Mouse (Mus musculus): ENCODE measurements at regions not wholly inside any gene's neighbourhood (a gene's known extent, or its start where the extent isn't known, plus 50 kb on each side); places are given as distances from the start of the nearest gene placed in this dataset.

DNA sequence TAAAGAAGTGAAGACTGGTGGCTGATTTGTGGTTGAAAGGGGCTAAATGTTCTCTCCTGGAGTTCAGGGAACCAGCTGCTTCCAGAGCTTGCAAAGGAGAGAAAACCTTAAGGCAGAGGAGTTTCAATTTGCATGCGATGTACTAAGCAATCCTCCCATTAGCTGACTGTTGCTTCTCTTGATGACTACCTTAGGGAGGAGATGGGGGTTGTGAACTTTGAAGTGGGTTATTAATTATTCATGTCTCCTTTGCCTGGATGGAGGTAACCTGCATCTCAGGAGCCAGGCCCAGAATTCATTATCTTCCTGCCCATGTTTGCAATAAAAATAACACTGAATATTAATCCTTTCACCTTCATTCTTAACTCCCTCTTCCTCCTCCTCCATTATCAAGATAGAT, 552.0 kb upstream of the Sel1l start:
- no peak for TF ChIP-seq POLR2A (IDR thresholded peaks at IDR 0.05; ENCODE audit: low read depth, low read length)
- no peak for TF ChIP-seq CTCF (IDR thresholded peaks at IDR 0.05; ENCODE audit: extremely low read depth, insufficient read length, insufficient replicate concordance, low read depth, low read length)
- H3K4me1 ChIP-seq (ENCODE audit: control insufficient read depth, insufficient read depth, insufficient read length, low read length): no peaks in the 10 kb centered on the region
- WGBS: 63% methylated on average over 1 of the region's 1 CpGs
- H3K27me3 ChIP-seq (ENCODE audit: control insufficient read depth, insufficient read depth, low read length): no peaks in the 10 kb centered on the region
- H3K4me3 ChIP-seq (ENCODE audit: low read depth, low read length): no peak overlapping the region
- H3K27ac ChIP-seq (ENCODE audit: insufficient read depth, low read depth, low read length): no peak overlapping the region
- H3K36me3 ChIP-seq (ENCODE audit: control insufficient read depth, insufficient read depth, low read length): no peaks in the 10 kb centered on the region

DNA sequence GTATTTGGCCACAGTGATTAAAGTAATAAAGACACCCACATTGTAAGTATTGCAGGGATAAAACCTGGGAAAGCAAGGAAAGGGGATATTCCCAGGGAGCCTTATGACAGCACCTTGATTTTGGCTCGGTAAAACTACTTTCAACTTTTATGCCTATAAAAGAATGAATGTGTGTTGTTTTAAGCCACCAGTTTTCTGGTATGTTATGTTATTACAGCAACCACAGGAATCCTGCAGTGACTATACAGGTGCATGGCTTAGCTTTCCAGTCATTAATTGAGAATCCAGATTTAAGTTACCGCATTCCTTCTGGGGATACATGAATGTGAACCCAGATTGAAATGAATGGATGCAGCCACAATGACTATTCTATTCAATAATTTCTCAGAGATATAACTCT, 537.2 kb upstream of the Sel1l start:
- Histone ChIP-seq H3K27me3 (ENCODE audit: control insufficient read depth, insufficient read depth, low read length) (no peaks in the 10 kb centered on the region), H3K4me3 (ENCODE audit: low read depth, low read length) (no peak overlapping the region), H3K36me3 (ENCODE audit: control insufficient read depth, insufficient read depth, low read length) (no peaks in the 10 kb centered on the region), H3K4me1 (ENCODE audit: control insufficient read depth, insufficient read depth, insufficient read length, low read length) (no peaks in the 10 kb centered on the region), H3K27ac (ENCODE audit: insufficient read depth, low read depth, low read length) (no peak overlapping the region)
- 98% methylated on average over 2 of the region's 2 CpGs for WGBS
- TF ChIP-seq CTCF (IDR thresholded peaks at IDR 0.05; ENCODE audit: extremely low read depth, insufficient read length, insufficient replicate concordance, low read depth, low read length): no peak
- TF ChIP-seq POLR2A (IDR thresholded peaks at IDR 0.05; ENCODE audit: low read depth, low read length): no peak

DNA sequence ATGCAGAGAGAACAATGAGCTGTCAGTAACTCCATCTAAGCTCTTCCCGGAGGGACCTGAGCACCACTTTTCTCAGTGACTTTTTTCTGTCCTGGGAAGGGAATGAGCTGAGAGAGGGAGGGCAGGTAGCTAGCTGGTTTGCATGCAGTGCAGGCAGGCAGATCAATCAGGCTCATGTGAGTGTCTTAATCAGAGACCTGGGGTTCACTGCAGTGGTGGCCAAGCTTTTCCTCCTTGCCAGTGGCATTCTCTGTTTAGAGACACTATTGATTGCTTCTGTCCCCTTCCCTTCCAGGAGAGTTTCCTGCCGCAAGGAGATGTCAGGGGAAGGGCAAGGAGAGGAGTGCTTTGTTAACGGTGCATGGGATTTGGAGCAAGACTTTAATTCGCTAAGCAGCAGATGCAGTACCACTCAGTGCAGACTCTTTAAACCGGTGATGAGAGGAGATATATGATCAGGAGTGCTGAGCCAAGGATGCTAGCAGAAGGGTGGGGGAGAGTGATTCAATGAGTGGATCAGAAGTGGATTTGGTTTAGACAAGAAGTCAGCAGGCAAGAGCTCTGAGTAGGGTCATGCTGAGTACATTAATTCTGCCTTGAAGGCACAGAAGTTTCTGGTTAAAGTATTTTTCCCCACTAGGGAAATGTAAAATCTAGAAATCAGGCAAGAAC, 535.4 kb upstream of the Sel1l start:
- no peak overlapping the region for H3K4me3 ChIP-seq (ENCODE audit: low read depth, low read length)
- no peaks in the 10 kb centered on the region for H3K27me3 ChIP-seq (ENCODE audit: control insufficient read depth, insufficient read depth, low read length)
- H3K27ac ChIP-seq (ENCODE audit: insufficient read depth, low read depth, low read length): no peak overlapping the region
- H3K36me3 ChIP-seq (ENCODE audit: control insufficient read depth, insufficient read depth, low read length): no peaks in the 10 kb centered on the region
- no peak for TF ChIP-seq CTCF (IDR thresholded peaks at IDR 0.05; ENCODE audit: extremely low read depth, insufficient read length, insufficient replicate concordance, low read depth, low read length)
- no peak for TF ChIP-seq POLR2A (IDR thresholded peaks at IDR 0.05; ENCODE audit: low read depth, low read length)
- H3K4me1 ChIP-seq (ENCODE audit: control insufficient read depth, insufficient read depth, insufficient read length, low read length): no peaks in the 10 kb centered on the region
- WGBS: 20% methylated on average over 5 of the region's 5 CpGs

DNA sequence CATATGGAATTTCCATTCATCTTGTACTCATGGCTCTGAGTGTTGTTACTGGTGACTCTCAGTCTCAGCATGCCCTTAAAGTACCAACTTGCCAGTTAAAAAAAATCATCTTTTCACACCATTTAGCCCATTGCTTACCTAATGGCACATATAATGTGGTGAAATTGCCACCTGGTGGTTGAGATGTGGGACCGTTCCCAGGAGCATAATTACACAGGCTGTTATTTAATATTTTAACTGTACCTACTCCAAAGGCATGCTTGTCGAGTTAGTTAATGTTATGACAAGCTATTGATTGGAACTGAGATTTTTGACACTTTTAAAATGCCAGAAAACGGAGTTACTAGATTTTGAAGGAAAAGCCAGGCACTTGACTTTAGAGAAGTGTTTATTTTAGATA, 530.2 kb upstream of the Sel1l start:
- TF ChIP-seq POLR2A (IDR thresholded peaks at IDR 0.05; ENCODE audit: low read depth, low read length) (no peak), CTCF (IDR thresholded peaks at IDR 0.05; ENCODE audit: extremely low read depth, insufficient read length, insufficient replicate concordance, low read depth, low read length) (no peak)
- Histone ChIP-seq H3K4me3 (ENCODE audit: low read depth, low read length) (no peak overlapping the region), H3K36me3 (ENCODE audit: control insufficient read depth, insufficient read depth, low read length) (no peaks in the 10 kb centered on the region), H3K27ac (ENCODE audit: insufficient read depth, low read depth, low read length) (no peak overlapping the region), H3K4me1 (ENCODE audit: control insufficient read depth, insufficient read depth, insufficient read length, low read length) (no peaks in the 10 kb centered on the region), H3K27me3 (ENCODE audit: control insufficient read depth, insufficient read depth, low read length) (no peaks in the 10 kb centered on the region)
- 53% methylated on average over 3 of the region's 3 CpGs for WGBS

DNA sequence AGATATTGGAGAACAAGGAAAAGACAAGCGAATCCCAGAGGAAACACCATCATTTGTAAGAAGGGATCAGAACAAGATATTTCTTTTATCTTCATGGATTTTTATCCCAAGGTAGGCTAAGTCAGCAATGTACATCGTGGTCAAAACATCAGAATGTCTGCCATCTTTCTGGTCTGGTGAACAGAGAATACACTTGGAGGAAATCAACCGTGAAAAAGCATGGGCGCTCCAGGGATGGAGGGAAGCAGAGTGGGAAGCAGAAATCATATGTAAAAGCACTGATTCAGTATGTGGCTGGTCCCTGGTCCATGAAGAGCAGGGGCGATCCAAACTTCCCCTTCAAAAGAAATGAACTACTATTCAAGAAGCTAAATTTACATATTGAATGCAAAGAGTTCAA, 517.0 kb upstream of the Sel1l start:
- no peak overlapping the region for H3K27ac ChIP-seq (ENCODE audit: insufficient read depth, low read depth, low read length)
- H3K4me1 ChIP-seq (ENCODE audit: control insufficient read depth, insufficient read depth, insufficient read length, low read length): no peaks in the 10 kb centered on the region
- no peak overlapping the region for H3K4me3 ChIP-seq (ENCODE audit: low read depth, low read length)
- WGBS: 86% methylated on average over 5 of the region's 5 CpGs
- H3K36me3 ChIP-seq (ENCODE audit: control insufficient read depth, insufficient read depth, low read length): no peaks in the 10 kb centered on the region
- no peaks in the 10 kb centered on the region for H3K27me3 ChIP-seq (ENCODE audit: control insufficient read depth, insufficient read depth, low read length)
- TF ChIP-seq CTCF (IDR thresholded peaks at IDR 0.05; ENCODE audit: extremely low read depth, insufficient read length, insufficient replicate concordance, low read depth, low read length) (no peak), POLR2A (IDR thresholded peaks at IDR 0.05; ENCODE audit: low read depth, low read length) (no peak)

GRCm38 (mm10) chr12:92353386-92354257, 504.7 kb upstream of the Sel1l start:
- Histone ChIP-seq H3K27ac (ENCODE audit: insufficient read depth, low read depth, low read length) (no peak overlapping the region), H3K36me3 (ENCODE audit: control insufficient read depth, insufficient read depth, low read length) (no peaks in the 10 kb centered on the region), H3K4me1 (ENCODE audit: control insufficient read depth, insufficient read depth, insufficient read length, low read length) (no peaks in the 10 kb centered on the region), H3K27me3 (ENCODE audit: control insufficient read depth, insufficient read depth, low read length) (no peaks in the 10 kb centered on the region), H3K4me3 (ENCODE audit: low read depth, low read length) (no peak overlapping the region)
- WGBS: 60% methylated on average over 4 of the region's 4 CpGs
- TF ChIP-seq POLR2A (IDR thresholded peaks at IDR 0.05; ENCODE audit: low read depth, low read length): no peak

GRCm38 (mm10) chr12:92318241-92318640, 469.3 kb upstream of the Sel1l start:
- no peaks in the 10 kb centered on the region for H3K36me3 ChIP-seq (ENCODE audit: control insufficient read depth, insufficient read depth, low read length)
- no peak for TF ChIP-seq POLR2A (IDR thresholded peaks at IDR 0.05; ENCODE audit: low read depth, low read length)
- no peak for TF ChIP-seq CTCF (IDR thresholded peaks at IDR 0.05; ENCODE audit: extremely low read depth, insufficient read length, insufficient replicate concordance, low read depth, low read length)

More at GRCm38 (mm10) chr12:92318241-92318640, 469.3 kb upstream of the Sel1l start:
- WGBS: 53% methylated on average over 1 of the region's 1 CpGs
- H3K4me1 ChIP-seq (ENCODE audit: control insufficient read depth, insufficient read depth, insufficient read length, low read length): no peaks in the 10 kb centered on the region
- no peak overlapping the region for H3K4me3 ChIP-seq (ENCODE audit: low read depth, low read length)
- no peak overlapping the region for H3K27ac ChIP-seq (ENCODE audit: insufficient read depth, low read depth, low read length)
- no peaks in the 10 kb centered on the region for H3K27me3 ChIP-seq (ENCODE audit: control insufficient read depth, insufficient read depth, low read length)
